In the genomic region with DNA sequence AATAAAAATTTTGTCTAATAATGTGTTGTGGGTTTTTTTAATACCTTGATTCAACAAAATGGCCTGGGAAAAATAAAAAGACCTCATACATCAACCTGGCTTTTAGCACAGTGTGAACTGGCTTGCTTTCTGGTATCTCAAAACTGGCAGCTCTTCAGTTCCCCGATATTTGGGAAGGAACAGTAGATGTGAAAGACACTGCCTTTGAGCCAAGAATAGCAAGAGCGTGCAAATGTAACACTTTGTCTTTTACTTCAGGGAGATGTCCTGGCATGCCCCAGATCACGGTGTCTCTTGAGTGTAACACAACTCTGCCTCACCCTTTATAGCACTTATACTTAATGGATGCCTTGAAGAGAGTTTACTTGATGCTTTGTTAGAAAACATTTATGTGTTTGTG, we compare ENCODE assay signal across 41 mouse cellular contexts. TPM values are rescaled to one million over a fixed set of nuclear protein-coding genes. Genes with fewer than 3 reads are reported as not detected.
"Had no signal": no experiment of that assay in that cellular context is flagged by ENCODE, and none has a peak within 500 bp of the region (broad histone marks: within the 10 kb centered on the region; RNA-seq: fewer than 3 reads in every experiment).

No protein-coding gene starts in this region.

- H3K27ac ChIP-seq: heart, embryonic 10.5 days; hindbrain, embryonic 13.5 days; hindbrain, embryonic 15.5 days; hindbrain, postnatal 0 days; kidney, embryonic 15.5 days; kidney, postnatal 0 days; limb, embryonic 13.5 days; limb, embryonic 15.5 days; liver, embryonic 12.5 days; liver, embryonic 14.5 days had no signal

- H3K4me1 ChIP-seq: heart, embryonic 10.5 days; hindbrain, embryonic 13.5 days; hindbrain, embryonic 15.5 days; kidney, embryonic 15.5 days; limb, embryonic 13.5 days; limb, embryonic 15.5 days; liver, embryonic 12.5 days had no signal

- DNase-seq: gastrocnemius, postnatal 14 days; gastrocnemius, postnatal 36 days; heart, postnatal 10 days; heart, postnatal 36 days; kidney, adult 11 months; kidney, adult 2 months; kidney, adult 9 months; kidney, postnatal 14 days; kidney, postnatal 36 days; layer of hippocampus, adult 9-11 months; layer of hippocampus, postnatal 36 days; left cerebral cortex, postnatal 4 days had no signal

- H3K36me3 ChIP-seq: hindbrain, embryonic 13.5 days; hindbrain, embryonic 15.5 days; kidney, embryonic 15.5 days; limb, embryonic 13.5 days; limb, embryonic 15.5 days had no signal

- H3K4me2 ChIP-seq: heart, embryonic 12.5 days; hindbrain, embryonic 13.5 days; hindbrain, embryonic 15.5 days; kidney, embryonic 15.5 days; limb, embryonic 13.5 days; limb, embryonic 15.5 days; liver, embryonic 12.5 days had no signal

- H3K27me3 ChIP-seq: heart, embryonic 12.5 days; hindbrain, embryonic 13.5 days; hindbrain, embryonic 15.5 days; kidney, embryonic 15.5 days; limb, embryonic 13.5 days; limb, embryonic 15.5 days; liver, embryonic 12.5 days had no signal

- H3K4me3 ChIP-seq: heart, embryonic 10.5 days; heart, embryonic 12.5 days; hindbrain, embryonic 13.5 days; hindbrain, embryonic 15.5 days; kidney, embryonic 15.5 days; limb, embryonic 13.5 days; limb, embryonic 15.5 days; liver, embryonic 12.5 days had no signal

- H3K9me3 ChIP-seq: heart, embryonic 10.5 days; heart, embryonic 12.5 days; hindbrain, embryonic 13.5 days; hindbrain, embryonic 15.5 days; kidney, embryonic 15.5 days; limb, embryonic 13.5 days; limb, embryonic 15.5 days; liver, embryonic 12.5 days had no signal

- H3K9ac ChIP-seq: heart, embryonic 12.5 days; hindbrain, embryonic 13.5 days; hindbrain, embryonic 15.5 days; kidney, embryonic 15.5 days; limb, embryonic 13.5 days; limb, embryonic 15.5 days; liver, embryonic 12.5 days; liver, embryonic 14.5 days had no signal

- ATAC-seq: hindbrain, postnatal 0 days; intestine, embryonic 16.5 days; liver, embryonic 12.5 days had no signal

RNA-seq across cellular contexts. Expression of a gene that starts 15.2 kb away (rescaled TPM):
- total RNA-seq: gastrocnemius, adult 8-10 months; gastrocnemius, postnatal 14 days; gastrocnemius, postnatal 36 days; heart, adult 18-20 months; heart, adult 8-10 months; heart, postnatal 10 days; heart, postnatal 36 days; hematopoietic stem cell, adult 5-6 weeks; hindbrain, postnatal 0 days; layer of hippocampus, adult 18-20 months; layer of hippocampus, adult 8-10 months; layer of hippocampus, postnatal 14 days; layer of hippocampus, postnatal 36 days; left cerebral cortex, adult 18-20 months; left cerebral cortex, adult 8-10 months; left cerebral cortex, postnatal 10 days; left cerebral cortex, postnatal 25 days; left cerebral cortex, postnatal 4 days; liver, adult 2 months had no signal
- polyA plus RNA-seq: heart, embryonic 10.5 days; heart, embryonic 12.5 days; heart, embryonic 14.5 days; heart, embryonic 16.5 days; hindbrain, embryonic 11.5 days; hindbrain, embryonic 13.5 days; intestine, embryonic 14.5 days; intestine, embryonic 16.5 days; kidney, embryonic 15.5 days; kidney, postnatal 0 days; limb, embryonic 11.5 days; limb, embryonic 13.5 days; liver, adult 2 months; liver, embryonic 12.5 days; liver, embryonic 14.5 days had no signal
